Mouse (Mus musculus) mature B cell (primary cell): ENCODE measurements around the gene Ddr1.

Source experiments
- in situ Hi-C: fragments of 300-500 bp; cut with MboI; formaldehyde crosslinking; loops from 2 replicates; pipeline ENCODE4 v1.14.3; 2019

The Ddr1 gene

DNA sequence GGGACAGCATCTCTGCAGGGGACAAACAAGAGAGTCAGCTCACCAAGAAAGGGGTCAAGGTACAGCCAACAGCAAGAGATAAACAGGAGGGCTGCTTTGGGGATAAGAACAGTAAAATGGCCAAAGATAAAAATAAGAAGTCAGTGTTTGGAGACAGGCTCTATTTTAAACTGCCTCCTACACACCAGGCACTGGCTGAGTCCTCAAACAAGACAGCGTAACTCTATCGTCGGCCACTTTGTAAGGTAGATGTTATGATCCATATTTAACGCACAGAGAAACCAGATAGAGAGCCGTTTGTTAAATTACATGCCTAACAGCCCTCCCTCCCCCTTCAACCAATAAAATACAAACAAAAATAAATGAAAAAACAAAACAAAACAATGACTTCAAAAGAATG is 10.5 kb downstream of the Ddr1 start:
- in situ Hi-C loops = no loop called here

DNA sequence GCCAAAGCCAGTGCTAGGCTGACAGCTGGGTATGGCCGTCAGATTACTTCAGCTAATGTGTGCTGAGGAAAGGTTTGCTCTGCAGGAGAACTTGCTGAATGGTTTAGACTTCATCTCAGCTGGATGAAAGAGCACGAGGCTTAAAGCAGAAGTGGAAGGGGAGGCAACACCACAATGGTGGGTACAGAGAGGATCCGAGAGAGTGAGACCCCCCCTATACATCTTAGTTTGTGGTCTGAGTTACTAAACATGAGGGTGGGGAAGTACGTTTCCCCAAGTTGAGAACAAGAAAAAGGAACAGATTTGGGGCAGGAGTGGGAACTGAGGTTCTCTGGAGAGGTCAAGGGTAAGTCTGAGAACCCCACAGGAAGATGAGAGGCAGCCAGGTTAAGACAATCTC is 12.1 kb downstream of the Ddr1 start:
- in situ Hi-C loops = no loop called here

DNA sequence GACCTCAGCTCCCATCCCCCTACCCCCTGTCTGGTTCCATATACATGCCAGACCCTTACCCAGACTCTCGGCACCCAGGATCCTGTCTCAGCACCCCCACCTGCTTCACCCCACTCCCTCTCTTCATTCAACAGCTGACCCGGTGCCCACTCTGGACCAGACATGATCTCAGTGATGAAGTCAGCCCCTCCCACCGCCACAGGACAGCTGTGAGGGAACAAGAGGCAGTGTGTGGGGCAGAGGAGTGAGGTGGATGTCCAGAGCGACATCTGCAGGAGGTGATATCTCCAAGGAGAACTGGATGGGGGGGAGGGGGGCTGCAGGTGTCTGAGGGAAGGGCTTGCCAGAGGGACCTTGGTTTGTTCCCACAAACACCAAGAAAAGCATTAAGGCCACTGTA is 12.6 kb downstream of the Ddr1 start:
- in situ Hi-C loops = no loop called here

DNA sequence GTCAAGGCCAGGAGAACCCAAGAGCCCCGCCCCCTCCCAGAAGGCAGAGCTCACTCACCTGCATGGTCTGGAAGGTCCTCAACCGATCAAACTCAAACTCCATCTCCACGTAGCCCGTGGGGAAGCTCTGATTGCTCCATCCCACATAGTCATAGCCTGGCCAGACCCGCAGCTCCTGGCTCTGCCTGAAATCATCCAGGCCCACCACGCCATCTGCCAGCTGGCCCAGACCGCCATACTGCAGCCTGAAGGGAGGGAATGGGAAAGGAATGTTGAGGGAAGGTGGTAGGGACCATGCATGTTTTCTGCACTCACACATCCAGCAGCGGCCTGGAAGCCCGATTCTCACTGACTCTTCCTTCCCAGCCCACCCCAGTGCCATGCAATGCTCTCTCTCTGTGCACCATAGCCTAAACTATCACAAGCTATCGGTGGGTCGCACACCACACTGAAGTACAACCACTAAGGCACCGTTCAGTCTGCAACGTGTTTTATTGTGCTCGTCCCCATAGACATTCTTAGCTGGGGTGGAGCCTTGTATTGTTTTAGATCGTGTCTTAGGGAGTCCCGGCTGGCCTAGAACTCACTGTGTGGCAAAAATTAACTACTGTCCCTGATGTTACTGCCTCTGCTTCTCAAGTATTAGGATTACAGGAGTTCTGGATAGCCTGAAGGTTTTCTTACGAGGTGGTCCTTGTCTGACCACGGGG is 14.3 kb downstream of the Ddr1 start:
- in situ Hi-C loops = no loop called here

DNA sequence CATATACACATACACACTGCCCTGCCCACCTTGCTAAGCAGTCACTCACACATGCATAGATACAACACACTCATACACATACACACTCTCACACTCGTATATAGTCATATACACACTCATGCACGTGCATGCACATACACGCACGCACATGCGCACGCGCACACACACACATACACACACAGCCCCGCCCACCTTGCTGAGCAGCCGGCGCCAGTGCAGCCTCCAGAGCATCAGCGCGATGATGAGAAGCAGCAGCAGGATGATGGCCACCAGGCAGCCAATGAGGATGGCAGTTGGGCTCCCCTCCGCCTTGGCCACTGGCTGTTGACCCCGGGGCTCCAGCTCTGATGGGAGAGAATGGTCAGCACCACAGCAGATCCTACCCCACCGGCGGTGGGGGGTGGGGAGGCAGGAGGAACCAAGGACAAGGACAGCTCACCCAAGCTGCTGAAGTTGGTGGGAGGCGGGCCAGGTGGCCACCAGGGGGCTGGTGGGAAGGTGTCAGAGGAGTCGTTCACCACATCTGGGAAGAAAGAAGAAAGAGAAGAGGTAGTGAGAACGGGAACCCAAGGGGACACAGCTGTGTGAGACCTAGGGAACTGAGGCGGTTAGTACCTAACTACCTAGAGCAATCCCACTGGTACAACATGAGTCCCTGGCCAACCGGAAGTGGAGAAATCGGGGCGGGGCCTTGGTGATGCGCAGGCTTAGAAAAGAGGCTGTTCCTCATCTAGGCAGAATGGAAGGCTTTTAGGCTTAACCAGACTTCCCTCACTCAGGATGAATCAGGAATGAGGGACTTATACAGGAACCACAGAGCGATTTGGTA is 15.9 kb downstream of the Ddr1 start:
- in situ Hi-C loops = no loop called here

DNA sequence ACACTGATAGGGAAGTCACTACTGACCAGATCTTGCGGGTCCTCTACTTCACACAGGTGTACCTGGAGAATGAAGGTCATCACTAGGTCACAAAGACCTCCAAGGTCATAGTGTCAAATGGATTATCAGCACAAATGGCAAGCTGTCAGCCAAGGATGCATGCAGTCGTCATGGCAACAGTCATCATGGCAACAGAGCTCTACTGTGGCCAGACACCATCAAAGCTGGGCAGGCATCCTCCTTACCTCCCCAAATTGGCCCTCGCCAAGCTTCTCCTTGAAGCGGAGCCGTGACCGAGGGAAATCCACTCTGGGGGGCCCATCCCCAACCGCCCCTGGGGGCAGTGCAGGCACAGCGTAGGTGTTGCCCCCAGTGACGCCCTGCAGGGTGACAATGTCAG is 19.4 kb downstream of the Ddr1 start:
- in situ Hi-C loops = no loop called here

DNA sequence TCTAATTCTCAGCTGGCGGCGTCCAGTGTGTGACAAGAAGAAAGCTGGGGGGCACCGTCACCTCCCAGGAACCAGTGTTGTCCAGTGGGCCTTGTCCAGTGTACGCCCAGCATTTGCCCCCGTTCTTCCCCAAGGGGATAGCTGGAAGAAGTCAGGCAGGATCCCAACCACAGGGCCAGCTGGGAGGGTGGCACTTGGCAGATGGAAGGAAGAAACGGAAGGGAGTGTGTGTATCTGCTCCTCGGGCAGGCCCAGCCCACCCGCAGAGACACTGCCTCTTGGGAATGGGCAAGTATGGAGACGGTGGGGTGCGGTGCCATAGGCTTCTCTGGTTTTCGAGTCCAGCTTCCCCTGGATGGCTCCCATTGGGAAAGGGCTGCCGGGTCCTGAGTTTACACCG is 22.4 kb downstream of the Ddr1 start:
- in situ Hi-C loops = no loop called here

DNA sequence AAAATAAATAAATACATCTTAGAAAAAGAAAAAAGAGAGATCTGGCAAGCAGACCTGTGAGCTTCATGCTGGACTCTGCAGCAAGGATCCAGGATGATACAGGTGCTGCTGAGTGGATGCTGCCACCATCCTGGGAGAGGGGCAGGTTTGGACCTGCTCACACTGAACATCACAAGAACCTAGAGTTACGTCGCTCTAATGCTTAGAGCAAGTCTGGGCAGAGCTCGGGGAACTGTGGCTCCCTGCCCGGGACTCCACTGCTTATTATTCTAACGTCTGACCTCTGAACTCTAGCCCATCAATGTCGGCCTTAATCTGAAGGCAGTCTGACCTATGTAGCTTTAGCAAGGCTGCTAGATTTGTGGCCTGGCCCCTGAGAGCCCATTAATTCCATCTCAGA is 23.8 kb downstream of the Ddr1 start:
- in situ Hi-C loops = no loop called here

DNA sequence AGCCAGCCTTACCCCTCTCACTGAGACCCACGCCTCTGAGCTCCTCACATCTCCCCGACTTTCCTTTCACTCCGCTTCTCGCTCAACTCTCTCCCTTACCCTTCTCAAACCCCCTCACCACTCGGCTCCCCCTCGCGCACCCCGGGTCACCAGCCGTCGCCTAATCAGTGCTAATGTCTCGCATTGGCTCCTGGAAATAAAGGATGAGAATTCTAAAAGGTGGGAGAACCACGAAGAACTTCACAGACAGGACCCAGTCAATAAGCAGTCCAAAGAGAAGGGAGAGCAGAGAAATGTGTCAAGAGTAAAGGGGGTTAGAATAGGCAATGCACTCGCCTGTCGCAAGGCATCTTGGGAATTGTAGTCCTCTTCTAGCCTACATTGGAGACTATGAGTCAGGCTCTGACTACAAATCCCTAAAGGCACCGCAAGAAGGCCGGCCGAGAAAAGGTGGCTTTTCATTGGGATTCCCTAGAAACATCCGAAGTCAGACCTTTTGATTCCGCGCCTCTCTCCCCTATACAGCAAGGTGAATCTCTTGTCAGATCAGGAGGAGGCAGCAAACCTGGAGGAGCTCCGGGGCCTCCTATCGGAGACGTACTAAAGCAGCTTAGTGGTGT is 30.9 kb downstream of the Ddr1 start, which contains the start of gene Gtf2h4:
TSS of gene Gtf2h4 (minus strand) at position 324 of the 620 bp plus-strand sequence.
- in situ Hi-C loops = no loop called here

DNA sequence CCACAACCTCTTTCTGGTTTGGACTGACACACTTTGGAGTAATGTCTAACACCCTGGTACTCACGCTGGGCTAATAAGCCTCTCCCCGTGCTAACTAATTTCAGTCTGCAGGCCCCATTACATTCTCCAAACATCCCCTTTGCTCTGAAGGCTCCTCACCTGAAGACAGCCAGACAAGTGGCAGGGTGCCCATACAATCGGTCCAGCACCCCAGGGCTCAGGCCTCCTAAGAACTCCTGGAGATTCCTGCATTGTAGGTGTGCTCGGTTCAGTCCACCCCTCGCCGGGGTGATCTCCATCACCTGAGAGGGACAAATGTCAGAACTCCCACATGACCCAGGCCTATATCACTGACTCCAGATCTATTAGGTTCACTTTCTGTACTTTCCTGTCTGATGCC is 31.9 kb downstream of the Ddr1 start:
- in situ Hi-C loops = no loop called here

DNA sequence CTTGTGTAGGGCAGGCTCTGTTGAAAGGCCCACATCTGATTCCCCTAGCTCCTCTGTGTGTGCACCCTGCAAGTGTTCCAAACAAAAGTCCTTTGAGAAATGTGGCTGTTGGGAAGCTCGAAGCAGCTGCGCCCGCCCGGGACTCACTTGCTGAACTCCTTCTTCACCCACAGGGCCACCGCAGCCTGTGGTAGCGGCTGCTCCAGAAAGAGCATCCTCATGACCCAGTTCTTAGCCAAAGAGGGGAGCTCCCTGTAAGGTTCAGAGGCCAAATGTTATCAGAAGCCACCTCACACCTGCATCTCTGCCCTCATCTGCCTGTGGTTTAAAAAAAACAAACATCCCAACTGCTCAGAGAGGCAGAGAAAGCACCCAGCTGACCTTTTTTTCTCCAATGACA is 32.6 kb downstream of the Ddr1 start:
- in situ Hi-C loops = no loop called here

DNA sequence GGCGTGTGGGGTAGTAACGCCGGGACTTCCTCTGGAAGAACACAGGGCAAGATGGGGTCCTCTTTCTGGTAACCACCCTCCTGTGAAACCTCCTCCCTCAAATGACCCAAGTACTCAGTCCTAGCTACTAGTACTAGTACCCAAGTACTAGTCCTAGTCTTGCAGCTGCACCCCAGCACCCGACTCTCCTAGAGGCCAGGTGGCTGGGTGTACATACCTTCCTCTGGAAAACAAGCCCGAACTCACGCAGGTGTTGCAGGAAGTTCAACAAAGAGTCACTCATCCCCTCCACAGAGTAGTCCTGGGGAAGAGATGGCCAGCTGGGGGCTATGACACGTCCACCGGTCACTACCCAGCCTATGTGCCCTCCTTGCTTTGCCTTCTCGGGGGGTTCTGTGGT is 34.7 kb downstream of the Ddr1 start:
- in situ Hi-C loops = no loop called here

DNA sequence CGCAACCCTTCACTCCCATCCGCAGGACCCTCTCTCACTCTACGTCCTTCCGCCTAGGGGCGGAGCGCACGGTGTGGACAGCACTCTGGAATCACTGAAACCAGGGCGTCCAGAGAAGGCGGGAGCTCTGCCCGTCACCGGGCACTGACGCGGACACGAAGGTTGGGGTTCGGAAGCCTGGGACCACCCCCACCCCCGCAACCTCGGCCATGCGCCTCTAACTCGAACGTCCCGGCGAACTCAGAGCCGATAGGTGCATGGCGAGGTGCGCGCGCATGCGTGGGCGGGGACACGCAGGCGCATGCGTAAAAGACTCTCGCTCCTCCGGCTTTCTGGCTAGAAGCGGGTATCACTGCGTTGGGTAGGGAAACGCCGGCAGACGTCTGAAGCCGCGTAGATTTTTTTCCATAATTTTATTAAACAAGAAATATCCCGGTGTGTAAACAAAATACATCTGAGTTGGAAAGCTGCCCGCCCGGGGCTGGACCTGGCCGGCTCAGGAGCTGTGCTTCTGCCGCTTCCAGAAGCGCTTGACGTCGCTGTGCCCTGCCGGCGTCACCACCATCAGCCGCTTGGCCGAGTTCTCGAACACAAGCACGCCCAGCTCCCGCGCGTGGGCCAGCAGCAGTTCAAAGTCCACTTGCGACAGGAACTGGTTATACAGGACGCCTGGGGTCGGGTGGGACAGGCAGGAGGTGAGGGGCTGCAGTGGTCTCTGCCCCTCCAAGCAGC is 36.9 kb downstream of the Ddr1 start, which contains the start of gene Vars2:
TSS of gene Vars2 (minus strand) at position 259 of the 732 bp plus-strand sequence.
- in situ Hi-C loops = no loop called here

DNA sequence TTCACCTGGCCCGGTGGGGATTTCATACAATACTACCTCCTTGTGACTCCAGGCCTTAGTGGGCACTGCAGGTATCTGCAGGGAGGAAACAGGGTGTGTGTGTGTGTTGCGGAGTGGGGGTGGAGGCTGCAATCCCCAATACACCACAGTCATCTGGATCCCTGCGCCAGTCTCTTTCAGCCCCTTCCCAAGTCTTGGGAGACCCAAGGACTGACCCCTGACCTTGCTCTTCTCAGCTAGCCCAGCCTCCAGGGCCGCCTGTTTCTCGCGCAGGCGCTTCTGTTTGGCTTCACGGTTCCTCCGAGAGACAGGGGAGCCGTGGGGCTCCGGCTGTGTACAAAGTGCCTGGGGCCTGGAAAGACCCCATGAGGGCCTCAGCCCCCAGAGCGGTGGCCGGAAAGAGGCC is 37.6 kb downstream of the Ddr1 start:
- in situ Hi-C loops = no loop called here

DNA sequence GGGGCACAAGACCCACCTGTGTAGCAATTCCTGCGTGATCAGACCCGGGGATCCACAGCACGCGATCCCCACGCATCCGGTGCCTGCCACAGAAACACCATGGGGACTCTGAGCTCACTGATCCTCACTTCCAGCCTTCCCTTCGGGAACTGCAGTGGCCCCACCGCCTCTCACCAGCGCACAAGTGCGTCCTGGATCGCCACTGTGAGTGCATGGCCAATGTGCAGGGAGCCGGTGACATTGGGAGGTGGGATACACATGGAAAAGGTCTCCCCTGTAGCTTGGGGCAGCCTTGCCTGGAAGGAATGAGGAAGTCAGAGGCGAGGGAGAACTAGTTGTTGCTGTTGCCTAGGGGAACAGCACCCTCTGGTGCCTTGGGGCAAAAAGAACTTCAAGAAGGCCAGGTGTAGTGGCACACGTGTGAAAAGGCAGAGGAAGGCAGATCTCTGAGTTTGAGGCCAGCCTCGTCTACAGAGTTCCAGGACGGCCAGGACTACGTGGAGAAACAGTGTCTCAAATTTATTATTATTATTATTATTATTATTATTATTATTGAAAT is 38.4 kb downstream of the Ddr1 start:
- in situ Hi-C loops = no loop called here

DNA sequence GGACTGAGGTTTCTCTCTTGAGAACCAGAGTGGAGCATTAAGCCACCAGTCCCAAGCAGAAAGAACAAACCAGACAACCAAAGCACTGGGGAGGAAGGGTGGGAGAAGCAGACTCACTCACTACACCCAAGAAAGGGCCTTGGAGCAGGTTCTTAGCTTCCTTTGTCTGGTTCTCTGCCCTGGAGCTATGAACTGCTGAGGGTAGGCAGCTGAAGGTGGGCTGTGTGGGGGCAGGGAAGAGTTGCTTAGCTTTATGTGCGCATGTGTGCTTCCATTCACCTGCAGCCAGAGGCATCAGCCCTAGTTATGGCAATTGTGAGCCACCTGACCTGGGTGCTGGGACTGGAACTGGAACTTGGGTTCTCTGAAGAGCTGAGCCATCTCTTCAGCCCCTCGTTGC is 51.3 kb downstream of the Ddr1 start:
- in situ Hi-C loops = no loop called here

DNA sequence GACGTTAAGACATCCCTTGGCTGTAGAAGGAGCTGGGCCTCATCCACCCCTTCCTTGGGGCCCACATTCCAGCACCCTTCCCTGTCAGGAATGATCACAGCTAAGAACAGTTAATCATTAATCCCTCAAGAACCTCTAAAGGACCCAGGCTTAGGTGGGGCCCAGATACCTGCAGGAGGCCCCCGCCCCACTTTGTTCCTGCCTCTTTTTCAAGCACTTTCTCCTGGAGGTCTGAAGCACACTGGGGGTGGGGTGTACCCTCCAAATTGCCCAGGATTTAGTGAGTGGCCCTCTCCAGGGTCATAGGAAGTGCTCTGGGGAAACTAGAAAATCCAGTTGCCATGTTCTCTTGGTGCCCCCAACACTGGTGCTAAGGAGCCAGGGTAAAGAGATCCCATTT is 55.0 kb downstream of the Ddr1 start:
- in situ Hi-C loops = no loop called here

DNA sequence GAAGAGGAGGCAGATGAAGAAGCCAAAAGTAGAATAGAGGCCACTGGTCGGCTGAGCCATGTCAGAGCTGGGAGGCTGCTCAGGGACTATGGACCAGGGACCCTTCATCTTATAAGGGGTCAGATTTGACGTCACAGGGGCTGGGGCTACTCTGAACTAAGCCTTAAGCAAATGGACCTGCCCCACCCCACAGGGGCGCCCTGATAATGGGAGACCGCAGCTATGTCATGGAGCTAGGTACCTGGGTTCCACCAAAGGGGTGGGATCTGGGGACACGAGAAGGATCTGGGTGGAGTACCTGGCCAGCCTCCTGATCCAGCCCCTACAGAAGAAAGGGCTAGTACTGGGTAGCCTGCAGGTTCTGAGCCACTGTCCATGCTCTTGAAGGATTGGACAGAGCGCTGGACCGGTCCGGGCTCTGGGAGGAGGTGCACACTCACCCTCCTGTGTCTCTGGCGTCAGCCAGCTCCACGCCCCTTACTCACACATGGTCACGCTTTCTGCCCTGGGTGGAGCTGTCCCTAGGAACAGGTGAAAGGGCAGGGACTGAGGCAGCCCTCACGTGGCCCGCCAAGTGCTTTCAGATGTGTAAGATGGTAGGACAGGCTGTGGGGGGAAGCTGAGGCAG is 60.7 kb downstream of the Ddr1 start, which contains the start of gene Mucl3:
TSS of gene Mucl3 (minus strand) at position 87 of the 628 bp plus-strand sequence.
- in situ Hi-C loops = no loop called here

DNA sequence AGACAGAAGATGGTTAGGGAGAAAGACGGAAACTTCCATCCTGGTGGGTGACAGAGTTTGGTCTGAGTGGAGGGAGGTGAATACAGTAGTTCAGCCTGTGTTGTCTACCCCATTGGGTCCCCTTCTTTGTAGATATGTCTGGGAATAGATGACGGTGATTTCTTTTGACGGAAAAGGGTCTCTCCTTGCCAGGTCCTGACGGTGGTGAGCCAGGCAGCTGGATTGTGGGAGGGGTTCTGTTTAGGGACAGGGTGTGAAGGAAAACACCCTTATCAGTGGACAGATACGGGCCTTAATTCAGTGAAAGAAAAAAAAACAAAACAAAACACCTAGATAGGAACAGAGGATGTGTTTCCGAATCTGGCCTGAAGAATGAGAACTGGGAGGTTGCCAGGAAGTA is 65.1 kb downstream of the Ddr1 start:
- in situ Hi-C loops = no loop called here

DNA sequence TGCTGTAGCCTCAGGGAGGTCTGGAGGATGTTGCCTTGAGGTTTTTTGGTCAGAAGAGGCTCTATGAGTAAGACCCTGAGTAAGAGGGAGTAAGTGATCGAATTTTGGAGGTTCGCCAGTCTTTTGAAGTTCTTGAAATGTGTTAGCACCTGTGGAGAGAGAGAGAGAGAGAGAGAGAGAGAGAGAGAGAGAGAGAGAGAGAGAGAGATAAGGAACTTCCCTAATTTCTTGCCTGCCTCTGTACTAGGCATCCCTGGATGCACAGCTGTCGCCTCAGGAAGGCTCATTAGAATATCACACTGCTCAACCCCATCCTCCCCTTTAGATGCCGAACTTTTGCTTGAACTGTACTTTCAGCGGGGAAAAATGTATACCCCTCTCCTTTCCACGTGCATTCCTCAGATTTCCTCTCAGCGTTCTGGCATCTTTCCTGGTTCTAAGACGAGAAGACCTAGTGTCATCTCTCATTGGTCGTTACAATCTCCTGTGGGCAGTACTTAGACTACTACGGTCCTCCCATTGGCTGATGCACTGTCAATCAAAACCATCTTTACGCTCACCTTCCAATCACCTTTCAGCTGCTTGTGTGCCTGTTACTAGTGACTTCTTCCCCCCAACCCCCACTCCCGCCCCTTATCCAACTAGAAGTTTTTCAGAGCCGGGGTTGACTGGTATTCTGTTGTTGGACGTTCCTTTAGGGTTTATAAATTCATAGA is 65.8 kb downstream of the Ddr1 start:
- in situ Hi-C loops = no loop called here

DNA sequence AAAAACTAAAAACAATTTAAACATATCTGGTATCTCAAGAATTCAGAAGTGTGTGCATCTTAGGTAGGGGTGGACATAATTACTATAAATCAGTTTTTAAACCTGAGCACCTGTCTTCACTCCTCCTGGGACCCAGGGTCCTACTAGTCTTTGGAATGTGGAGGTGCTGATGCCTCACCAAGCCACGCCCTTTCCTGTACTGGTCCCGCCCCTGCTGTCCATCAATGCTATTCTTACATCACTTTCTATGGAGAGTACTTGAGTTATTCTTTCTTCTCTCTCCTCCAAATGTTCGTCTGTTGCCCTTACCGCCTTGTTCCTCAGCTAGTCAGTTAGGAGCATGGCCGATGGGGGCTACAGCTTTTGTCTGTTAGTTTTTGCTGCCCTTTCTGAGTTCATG is 68.1 kb downstream of the Ddr1 start:
- in situ Hi-C loops = no loop called here
